Mouse (Mus musculus) thymus, postnatal 10 days (tissue): Measurements from ENCODE around the gene Wbp1l.
A peak's percentile ranks its signal among the peaks of the same experiment; 100 is the strongest.

Experiments used
- DNase-seq, 2 experiments: peaks; one replicate each; pipeline ENCODE4 v3.0.0; 2021; ENCODE audit warnings: low spot score in 2 of 2

Gene Wbp1l

DNA sequence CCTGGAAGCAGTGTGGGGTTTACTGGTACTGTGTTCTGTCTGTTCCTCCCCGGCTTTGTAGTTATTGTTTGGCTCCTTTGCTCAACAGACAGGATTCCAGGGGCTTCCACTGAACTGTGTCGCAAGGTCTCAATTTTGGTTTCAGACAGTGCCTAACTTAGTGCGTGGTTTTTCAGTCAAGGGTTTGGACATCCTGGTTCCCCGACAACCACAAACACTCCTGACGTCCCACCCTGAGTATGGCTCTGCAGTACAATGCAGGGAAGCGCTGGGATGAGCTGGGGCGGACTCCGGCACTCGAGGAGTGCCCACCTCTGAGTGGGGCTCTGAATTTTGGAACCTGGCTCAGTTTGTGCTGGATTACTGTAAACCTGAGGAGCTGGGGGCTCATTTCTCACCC lies 30.9 kb downstream of the Wbp1l start:
- no peak for DNase-seq

DNA sequence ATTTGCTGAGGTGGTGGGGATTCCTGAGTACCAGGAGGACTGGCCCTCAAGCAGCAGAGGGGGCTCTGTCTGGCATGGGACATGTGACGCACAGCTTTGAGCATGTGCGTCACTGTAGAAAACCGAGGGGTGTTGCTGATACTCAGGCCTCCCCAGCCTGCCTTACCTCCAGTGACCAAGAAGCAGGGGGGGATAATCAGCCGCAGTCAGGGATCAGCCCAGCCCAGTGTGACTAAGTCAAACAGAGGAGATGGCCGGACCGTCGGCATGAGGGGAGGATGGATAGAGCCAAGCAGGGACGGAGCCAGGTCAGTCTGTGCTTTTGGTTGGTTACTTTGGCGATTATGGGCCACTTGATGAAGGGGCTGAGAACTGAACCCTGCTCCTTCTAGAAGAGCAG lies 32.8 kb downstream of the Wbp1l start:
- no peak for DNase-seq

DNA sequence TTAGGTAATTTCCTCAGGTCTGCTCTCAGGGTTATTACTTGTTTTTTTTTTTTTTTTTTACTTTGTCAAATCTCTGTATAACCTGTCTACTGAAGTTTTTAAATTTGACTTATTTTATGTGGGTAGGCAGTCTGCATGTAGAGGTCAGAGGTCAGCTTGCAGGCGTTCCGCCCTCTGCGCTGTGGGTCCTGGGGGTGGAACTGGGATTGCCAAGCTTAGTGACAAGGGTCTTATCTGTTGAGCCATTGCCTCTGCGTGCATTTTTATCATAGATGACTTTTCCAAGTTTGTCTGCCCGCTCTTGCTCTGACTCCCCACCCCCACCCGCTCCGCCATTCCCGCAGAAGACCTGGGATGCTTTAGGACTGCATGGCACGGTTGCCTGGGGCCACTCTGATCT lies 36.9 kb downstream of the Wbp1l start:
- no peak for DNase-seq

GRCm38 (mm10) chr19:46637598-46637997 lies 38.7 kb downstream of the Wbp1l start:
- DNase-seq: no peak

DNA sequence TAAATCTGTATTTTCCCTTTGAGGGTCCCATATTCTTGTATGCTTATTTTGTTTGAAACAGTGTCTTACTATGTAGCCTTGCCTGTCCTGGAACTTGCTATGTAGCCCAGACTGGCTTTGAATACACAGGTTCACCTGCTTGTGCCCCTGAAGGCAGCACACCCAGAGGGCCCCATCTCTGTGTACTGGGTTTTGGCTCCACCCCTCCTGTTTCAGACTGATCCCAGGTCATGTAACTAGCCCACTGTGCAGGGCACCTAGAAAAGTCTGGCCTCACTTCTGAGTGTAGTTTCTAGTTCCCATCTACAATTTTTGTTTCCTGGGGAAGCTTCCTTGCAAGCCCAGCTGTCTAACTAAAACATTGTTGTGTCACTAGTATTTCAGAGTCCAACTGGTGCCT lies 40.2 kb downstream of the Wbp1l start:
- no peak for DNase-seq

- no peak for DNase-seq
These were observed 40.6 kb downstream of the Wbp1l start for GRCm38 (mm10) chr19:46639496-46639895.

GRCm38 (mm10) chr19:46640780-46641179 lies 41.9 kb downstream of the Wbp1l start:
- no peak for DNase-seq

GRCm38 (mm10) chr19:46641420-46642085 lies 42.7 kb downstream of the Wbp1l start:
- no peak for DNase-seq

- DNase-seq: no peak
These were observed 43.4 kb downstream of the Wbp1l start for GRCm38 (mm10) chr19:46642136-46642753.

DNA sequence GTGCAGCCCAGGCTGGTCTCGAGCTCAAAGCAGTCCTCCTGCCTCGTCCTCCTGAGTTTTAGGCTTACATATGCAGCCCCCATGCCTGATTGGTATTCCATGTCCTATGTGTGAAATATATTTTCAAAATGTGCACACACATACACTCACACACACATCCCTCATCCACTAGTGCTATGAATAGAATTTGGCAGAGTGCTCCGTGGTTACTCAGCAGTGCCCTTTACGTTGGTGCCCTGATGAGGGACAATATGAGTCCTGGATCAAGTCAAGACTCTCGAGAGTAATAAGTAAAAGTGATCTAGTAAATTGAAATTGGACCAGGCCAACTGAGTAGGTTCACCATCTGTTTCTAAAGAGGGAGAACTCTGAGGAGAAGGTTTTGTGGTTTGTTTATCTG lies 44.4 kb downstream of the Wbp1l start:
- no peak for DNase-seq

DNA sequence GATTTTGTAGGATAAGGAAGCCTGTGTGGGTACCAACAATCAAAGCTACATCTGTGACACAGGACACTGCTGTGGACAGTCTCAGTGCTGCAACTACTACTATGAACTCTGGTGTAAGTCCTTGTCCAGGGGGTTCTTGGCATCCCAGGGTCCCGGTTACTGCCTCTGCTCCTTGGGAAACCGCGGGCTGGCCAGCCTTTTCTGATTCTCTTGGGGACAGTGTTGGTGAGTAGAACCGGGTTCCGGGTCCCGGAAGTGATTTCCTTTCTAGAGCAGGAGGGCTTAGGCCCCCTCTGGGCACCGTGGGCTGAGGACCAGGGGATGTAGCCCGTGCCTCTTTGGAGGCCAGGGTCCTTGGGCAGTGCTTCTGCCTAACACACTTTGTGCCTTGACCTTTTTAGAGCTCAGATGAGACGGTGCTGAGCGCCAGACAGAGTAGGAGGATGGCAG lies 45.5 kb downstream of the Wbp1l start:
- DNase-seq: no peak

DNA sequence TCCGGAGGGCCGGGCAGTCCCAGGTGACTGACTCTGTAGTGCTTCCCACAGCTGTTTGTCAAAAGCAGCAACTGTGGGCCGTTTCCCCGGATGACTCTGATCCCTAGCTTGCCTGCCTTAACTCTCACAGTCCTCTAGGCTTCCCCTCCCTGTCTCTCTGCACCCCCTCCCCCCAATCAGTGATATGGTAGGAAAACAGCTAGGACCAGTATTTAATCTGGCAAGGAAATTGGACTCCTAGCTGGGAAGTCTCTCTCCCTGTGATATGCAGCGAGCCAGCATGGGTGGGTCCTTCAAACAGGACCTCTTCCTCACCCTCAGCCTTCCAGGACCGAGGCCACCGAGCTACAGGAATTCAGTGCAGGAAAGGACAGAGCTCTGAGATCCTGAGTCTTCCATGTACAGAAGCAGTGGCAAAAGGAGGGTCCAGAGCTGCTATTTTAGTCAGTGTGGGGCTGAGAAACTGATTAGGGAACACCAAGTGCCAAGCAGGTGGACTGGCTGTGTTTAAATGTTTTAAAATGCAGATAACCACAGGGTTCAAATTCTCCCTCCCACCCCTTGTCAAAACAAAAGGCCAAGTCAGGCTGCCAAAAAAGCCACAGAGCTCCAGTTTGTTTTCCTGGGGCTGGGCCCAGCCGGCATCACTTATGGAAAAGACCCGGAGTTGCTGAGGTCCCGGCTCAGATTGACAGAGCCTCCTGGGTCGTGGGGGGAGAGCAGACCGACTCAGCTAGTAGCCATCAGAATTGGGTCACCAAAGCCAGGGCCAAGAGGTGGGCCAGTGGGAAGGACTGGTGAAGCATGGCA lies 46.1 kb downstream of the Wbp1l start:
- no peak for DNase-seq

DNA sequence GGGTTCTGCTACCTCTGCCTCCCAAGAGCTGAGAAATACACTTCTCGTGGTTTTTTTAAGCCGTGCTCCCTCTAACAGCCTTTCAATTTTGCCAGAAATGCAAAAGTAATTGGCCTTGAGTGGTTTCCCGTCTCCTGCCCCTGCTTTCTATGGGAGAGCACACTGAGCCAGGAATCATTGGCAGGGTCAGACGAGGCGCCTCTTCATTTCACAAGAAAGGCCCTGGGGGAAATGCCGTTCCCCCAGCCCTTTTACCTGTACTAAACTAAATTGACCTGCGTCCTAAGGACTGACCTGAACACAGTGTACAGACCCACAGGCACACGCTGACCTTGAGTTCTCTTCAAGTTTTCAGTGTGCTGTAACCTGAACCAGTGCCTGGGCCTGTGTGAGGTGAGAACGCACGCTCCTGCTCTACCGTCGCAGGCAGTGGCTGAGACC lies 47.2 kb downstream of the Wbp1l start:
- DNase-seq: no peak

DNA sequence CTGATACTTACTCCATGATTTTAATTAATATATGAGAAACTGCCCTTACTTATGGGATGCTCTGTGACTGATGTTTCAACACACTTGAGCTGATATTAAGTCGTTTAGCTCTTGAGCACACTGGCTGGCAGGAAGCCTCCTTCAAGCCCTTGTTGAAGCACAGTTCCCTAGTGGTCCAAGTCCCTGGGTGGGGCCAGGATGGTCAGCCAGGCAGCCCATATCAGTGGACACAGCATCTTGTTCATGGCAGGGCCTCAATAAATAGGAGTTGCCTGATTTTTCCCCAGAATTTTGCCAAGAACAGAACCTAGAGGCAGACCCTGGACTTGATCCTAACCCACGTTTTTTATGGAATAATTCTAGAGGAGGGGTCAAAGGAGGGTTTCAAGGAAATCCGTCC lies 48.4 kb downstream of the Wbp1l start:
- DNase-seq: no peak

- no peak for DNase-seq
These were observed 49.0 kb downstream of the Wbp1l start for GRCm38 (mm10) chr19:46647850-46648249.

DNA sequence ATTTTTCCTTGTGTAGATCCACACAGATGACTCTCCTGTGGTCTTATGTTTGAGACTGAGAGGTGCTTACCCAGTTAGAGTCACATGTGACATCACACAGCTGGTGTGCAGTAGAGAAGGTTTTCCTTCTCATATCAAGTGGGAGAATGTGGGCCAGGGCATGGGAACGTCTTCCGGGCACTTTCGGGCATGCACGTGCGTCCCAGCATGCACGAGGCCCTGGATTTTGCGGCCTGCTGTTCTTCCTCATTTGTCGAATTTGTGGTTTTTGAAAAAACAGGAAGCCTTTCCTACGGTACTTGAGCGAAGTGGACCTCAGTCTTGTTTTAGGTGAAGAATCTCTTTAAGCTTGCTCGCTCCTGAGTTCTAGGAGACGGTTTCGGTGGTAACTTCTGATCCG lies 49.7 kb downstream of the Wbp1l start:
- DNase-seq: no peak

- no peak for DNase-seq
These were observed 54.3 kb downstream of the Wbp1l start for GRCm38 (mm10) chr19:46653188-46653587.

DNA sequence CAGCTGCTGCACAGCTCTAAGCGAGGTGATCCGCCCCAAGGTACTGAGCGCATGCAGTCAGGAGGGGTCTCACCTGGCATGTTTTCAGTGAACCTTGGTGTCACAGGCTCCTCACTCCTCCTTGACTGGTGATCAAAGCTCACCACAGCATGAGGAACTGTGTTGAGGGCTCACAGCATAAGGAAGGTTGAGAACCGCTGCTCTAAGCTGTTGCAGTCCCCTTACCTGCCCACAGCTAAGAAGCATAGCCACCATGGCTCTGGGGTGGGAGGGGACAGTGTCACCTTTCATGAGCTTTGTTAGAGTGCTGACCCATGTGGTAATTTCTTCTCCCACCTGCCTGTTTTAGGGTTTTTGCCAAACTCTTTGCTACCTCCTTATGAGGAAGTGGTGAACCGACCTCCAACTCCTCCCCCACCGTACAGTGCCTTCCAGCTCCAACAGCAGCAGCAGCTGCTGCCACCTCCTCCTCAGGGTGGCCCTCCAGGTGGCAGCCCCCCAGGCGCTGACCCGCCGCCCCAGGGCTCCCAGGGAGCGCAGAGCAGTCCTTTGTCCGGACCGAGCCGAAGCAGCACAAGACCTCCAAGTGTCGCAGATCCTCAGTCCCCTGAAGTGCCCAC lies 54.8 kb downstream of the Wbp1l start:
- peak; percentile 60 to 67 for DNase-seq

- no peak for DNase-seq
These were observed 56.7 kb downstream of the Wbp1l start for GRCm38 (mm10) chr19:46655626-46656025.

GRCm38 (mm10) chr19:46656151-46656840 lies 57.4 kb downstream of the Wbp1l start:
- DNase-seq: no peak

DNA sequence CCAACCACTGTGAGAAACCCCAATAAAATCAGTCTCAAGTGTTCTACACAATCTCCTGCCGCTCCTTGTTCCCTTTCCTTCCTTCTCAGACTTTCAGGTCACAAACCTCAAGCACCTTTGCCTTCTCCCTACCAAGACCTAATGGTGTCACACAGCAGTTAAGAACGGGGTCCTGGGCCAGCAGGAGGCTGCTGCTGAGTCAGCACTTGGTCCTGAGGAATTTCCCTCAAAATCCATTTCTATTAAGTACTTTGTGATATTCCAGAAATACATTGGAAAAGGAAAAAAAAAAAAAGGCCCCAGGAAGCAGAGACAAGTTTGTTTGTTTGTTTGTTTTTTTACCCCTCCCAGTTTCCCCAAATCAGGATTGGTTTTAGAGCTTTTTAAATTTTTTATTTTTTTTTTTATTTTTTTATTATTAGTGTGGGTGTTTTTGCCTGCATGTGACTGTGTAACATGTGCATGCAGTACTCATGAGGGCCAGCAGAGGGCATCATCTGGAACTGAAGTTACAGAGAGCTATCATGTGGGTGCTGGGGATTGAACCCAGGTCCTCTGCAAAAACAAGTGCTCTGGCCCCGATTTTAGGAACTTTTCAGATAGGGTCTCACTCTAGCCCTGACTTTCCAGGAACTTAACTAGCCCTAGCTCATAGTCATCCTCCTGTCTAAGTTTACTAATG lies 58.6 kb downstream of the Wbp1l start:
- peak in 1 of 2 experiments; percentile 39 for DNase-seq
